Mouse (Mus musculus) forebrain, embryonic 16.5 days (tissue): ENCODE measurements around the gene Ccl17. TPM values are rescaled to one million over a fixed set of nuclear protein-coding genes. Genes with fewer than 3 reads are reported as not detected.

Source experiments
- ATAC-seq: fragments of 200-750 bp; cut with Nextera tagmentation; 2 replicates; pipeline ENCODE4 v1.8.0; 2017; ENCODE audit warnings: mild to moderate bottlenecking, moderate library complexity
- H3K27ac ChIP-seq: fragments of 300-500 bp; sonication (generic); 2 replicates; pipeline ENCODE4 v1.5.1; 2014; ENCODE audit warnings: low read length, control low read depth
- H3K27me3 ChIP-seq: fragments of 300-500 bp; sonication (generic); replicated peaks from 2 replicates; pipeline ENCODE4 v1.6.1; 2014; ENCODE audit warnings: low read length; ENCODE audit not compliant: control insufficient read depth, insufficient read depth
- H3K36me3 ChIP-seq: fragments of 300-500 bp; sonication (generic); 2 replicates; pipeline ENCODE4 v1.6.1; 2014; ENCODE audit not compliant: control insufficient read depth, insufficient read depth
- H3K4me1 ChIP-seq: fragments of 300-500 bp; sonication (generic); replicated peaks from 2 replicates; pipeline ENCODE4 v1.6.1; 2014; ENCODE audit warnings: low read length; ENCODE audit not compliant: control insufficient read depth, insufficient read depth
- H3K4me2 ChIP-seq: fragments of 300-500 bp; sonication (generic); 2 replicates; pipeline ENCODE4 v1.6.1; 2014; ENCODE audit warnings: mild to moderate bottlenecking, low read length, control low read depth
- H3K4me3 ChIP-seq: fragments of 300-500 bp; sonication (generic); replicated peaks from 2 replicates; pipeline ENCODE4 v1.5.1; 2014; ENCODE audit warnings: mild to moderate bottlenecking, low read length, control low read depth
- H3K9ac ChIP-seq: fragments of 300-500 bp; sonication (generic); replicated peaks from 2 replicates; pipeline ENCODE4 v1.6.1; 2014; ENCODE audit warnings: low read depth, low read length, control low read depth
- H3K9me3 ChIP-seq: fragments of 300-500 bp; sonication (generic); 2 replicates; pipeline ENCODE4 v1.6.1; 2016; ENCODE audit warnings: low read length; ENCODE audit not compliant: control insufficient read depth
- WGBS: fragments of 180-500 bp; shearing (Covaris S2); extraction: QIAGEN DNeasy Blood & Tissue Kit; methylation state at CpG from one replicate; pipeline ENCODE4 v1.1.7; 2014; 5-methylcytosine and 5-hydroxymethylcytosine counted together
- polyA plus RNA-seq: library from polyadenylated mRNA; unstranded; fragments of >200 nt; fragmentation: Nextera tagmentation; extraction: Ambion mirVana; gene quantifications from 2 replicates; pipeline ENCODE4 v1.2.1, GENCODE M21; 2015

Gene Ccl17
- polyA plus RNA-seq = 0.77 TPM in 1 of 2 replicates, not detected in the other

GRCm38 (mm10) chr8:94810153-94810552, at the start of gene Ccl17:
Gene Ccl17 (plus strand): TSS chr8:94810453.
- H3K9me3 ChIP-seq = no peaks in the 10 kb centered on the region
- no peak within 1 kb of the TSS for H3K4me3 ChIP-seq
- no peak within 1 kb of the TSS for H3K4me2 ChIP-seq
- no peak for ATAC-seq
- H3K27ac ChIP-seq = no peak within 1 kb of the TSS
- WGBS = 78% methylated on average over 3 of the region's 3 CpGs
- no peaks in the 10 kb centered on the region for H3K27me3 ChIP-seq
- H3K4me1 ChIP-seq = peaks cover 4% of the 10 kb centered on the region
- no peaks in the 10 kb centered on the region for H3K36me3 ChIP-seq
- H3K9ac ChIP-seq = no peak within 1 kb of the TSS

GRCm38 (mm10) chr8:94767035-94767434, 43.2 kb upstream of the Ccl17 start:
- peaks cover 12% of the 10 kb centered on the region for H3K4me1 ChIP-seq
- no peak overlapping the region for H3K4me2 ChIP-seq
- H3K9me3 ChIP-seq = no peaks in the 10 kb centered on the region
- no peak overlapping the region for H3K27ac ChIP-seq
- 73% methylated on average over 9 of the region's 9 CpGs for WGBS
- ATAC-seq = no peak
- H3K4me3 ChIP-seq = no peak overlapping the region
- no peak overlapping the region for H3K9ac ChIP-seq
- H3K36me3 ChIP-seq = no peaks in the 10 kb centered on the region
- no peaks in the 10 kb centered on the region; the same call in 1 of the 2 replicates for H3K27me3 ChIP-seq

GRCm38 (mm10) chr8:94770945-94771344, 39.3 kb upstream of the Ccl17 start:
- Histone ChIP-seq H3K27me3 (no peaks in the 10 kb centered on the region; the same call in 1 of the 2 replicates), H3K9ac (no peak overlapping the region), H3K4me1 (peaks cover 34% of the 10 kb centered on the region), H3K4me2 (no peak overlapping the region), H3K36me3 (no peaks in the 10 kb centered on the region), H3K4me3 (no peak overlapping the region), H3K27ac (no peak overlapping the region), H3K9me3 (no peaks in the 10 kb centered on the region)
- 17% methylated on average over 6 of the region's 6 CpGs for WGBS
- no peak for ATAC-seq

- Histone ChIP-seq H3K4me1 (peaks cover 34% of the 10 kb centered on the region), H3K27ac (peak within 1 kb of the TSS; percentile 15), H3K9ac (peak within 1 kb of the TSS; percentile 75), H3K4me2 (peak within 1 kb of the TSS; percentile 94), H3K4me3 (peak within 1 kb of the TSS; percentile 70), H3K27me3 (no peaks in the 10 kb centered on the region; the same call in 1 of the 2 replicates), H3K36me3 (no peaks in the 10 kb centered on the region), H3K9me3 (no peaks in the 10 kb centered on the region)
- under 1% methylated on average over 33 of the region's 38 CpGs for WGBS
- ATAC-seq = peak; percentile 90
Measured at GRCm38 (mm10) chr8:94771941-94772670, 38.1 kb upstream of the Ccl17 start, which contains the start of gene Cx3cl1. Gene Cx3cl1 (plus strand): TSS chr8:94772009.

GRCm38 (mm10) chr8:94773048-94773447, 37.2 kb upstream of the Ccl17 start:
- Histone ChIP-seq H3K4me3 (peak overlapping the region; percentile 70), H3K27ac (no peak overlapping the region), H3K9ac (peak overlapping the region; percentile 75), H3K4me2 (peak overlapping the region; percentile 94), H3K27me3 (no peaks in the 10 kb centered on the region; the same call in 1 of the 2 replicates), H3K36me3 (no peaks in the 10 kb centered on the region), H3K4me1 (peaks cover 34% of the 10 kb centered on the region), H3K9me3 (no peaks in the 10 kb centered on the region)
- no peak for ATAC-seq
- 51% methylated on average over 6 of the region's 6 CpGs for WGBS

- H3K27me3 ChIP-seq = no peaks in the 10 kb centered on the region; the same call in 1 of the 2 replicates
- peak overlapping the region; percentile 70 for H3K4me3 ChIP-seq
- ATAC-seq = peak; percentile 32
- 0 out of 2 replicates have a peak overlapping the region, but pooled peaks have one; percentile 9 for H3K27ac ChIP-seq
- peak overlapping the region; percentile 94 for H3K4me2 ChIP-seq
- WGBS = 7% methylated on average over 12 of the region's 12 CpGs
- H3K4me1 ChIP-seq = peaks cover 34% of the 10 kb centered on the region
- H3K36me3 ChIP-seq = no peaks in the 10 kb centered on the region
- H3K9me3 ChIP-seq = no peaks in the 10 kb centered on the region
- H3K9ac ChIP-seq = peak overlapping the region; percentile 39; the same call in 1 of the 2 replicates
Measured at GRCm38 (mm10) chr8:94773700-94774171, 36.5 kb upstream of the Ccl17 start.

- no peaks in the 10 kb centered on the region for H3K36me3 ChIP-seq
- H3K4me2 ChIP-seq = no peak overlapping the region
- H3K4me3 ChIP-seq = no peak overlapping the region
- WGBS = 89% methylated on average over 1 of the region's 1 CpGs
- H3K9ac ChIP-seq = no peak overlapping the region
- no peak overlapping the region for H3K27ac ChIP-seq
- no peaks in the 10 kb centered on the region for H3K9me3 ChIP-seq
- no peak for ATAC-seq
- no peaks in the 10 kb centered on the region; the same call in 1 of the 2 replicates for H3K27me3 ChIP-seq
- peaks cover 34% of the 10 kb centered on the region for H3K4me1 ChIP-seq
Measured at GRCm38 (mm10) chr8:94774601-94775000, 35.7 kb upstream of the Ccl17 start.

GRCm38 (mm10) chr8:94776346-94776745, 33.9 kb upstream of the Ccl17 start:
- Histone ChIP-seq H3K9ac (no peak overlapping the region), H3K4me2 (no peak overlapping the region), H3K27me3 (no peaks in the 10 kb centered on the region), H3K4me1 (peaks cover 28% of the 10 kb centered on the region), H3K36me3 (no peaks in the 10 kb centered on the region), H3K27ac (no peak overlapping the region), H3K4me3 (no peak overlapping the region), H3K9me3 (no peaks in the 10 kb centered on the region)
- ATAC-seq = no peak
- 90% methylated on average over 2 of the region's 2 CpGs for WGBS

- no peak overlapping the region for H3K9ac ChIP-seq
- H3K27ac ChIP-seq = no peak overlapping the region
- no peaks in the 10 kb centered on the region for H3K9me3 ChIP-seq
- ATAC-seq = no peak
- no peaks in the 10 kb centered on the region for H3K27me3 ChIP-seq
- no peak overlapping the region for H3K4me2 ChIP-seq
- 65% methylated on average over 10 of the region's 10 CpGs for WGBS
- H3K4me1 ChIP-seq = peaks cover 11% of the 10 kb centered on the region
- H3K36me3 ChIP-seq = no peaks in the 10 kb centered on the region
- no peak overlapping the region for H3K4me3 ChIP-seq
Measured at GRCm38 (mm10) chr8:94778036-94778435, 32.2 kb upstream of the Ccl17 start.
